Mouse (Mus musculus): ENCODE results near the gene Gm21103.
"Not testable (repeated sequence)": the region's sequence is repeated elsewhere in the genome, so short reads cannot be mapped to it uniquely, and the experiment has no call there.

GRCm38 (mm10) chr14:6286931-6287715 is 17.5 kb downstream of the Gm21103 start, which contains the start of gene Gm3411:
- TF ChIP-seq CTCF (conservative IDR thresholded peaks at IDR 0.05; ENCODE audit: low read length); POU5F1 (IDR thresholded peaks at IDR 0.05; ENCODE audit: borderline replicate concordance, low read length): not testable (repeated sequence)
